Mouse (Mus musculus): Measurements from ENCODE around the gene Chrdl2. TPM values are rescaled to one million over a fixed set of nuclear protein-coding genes. Genes with fewer than 3 reads are reported as not detected.

Gene Chrdl2
- polyA plus RNA-seq, 1 experiment from 2014 or later = 0.23 TPM

DNA sequence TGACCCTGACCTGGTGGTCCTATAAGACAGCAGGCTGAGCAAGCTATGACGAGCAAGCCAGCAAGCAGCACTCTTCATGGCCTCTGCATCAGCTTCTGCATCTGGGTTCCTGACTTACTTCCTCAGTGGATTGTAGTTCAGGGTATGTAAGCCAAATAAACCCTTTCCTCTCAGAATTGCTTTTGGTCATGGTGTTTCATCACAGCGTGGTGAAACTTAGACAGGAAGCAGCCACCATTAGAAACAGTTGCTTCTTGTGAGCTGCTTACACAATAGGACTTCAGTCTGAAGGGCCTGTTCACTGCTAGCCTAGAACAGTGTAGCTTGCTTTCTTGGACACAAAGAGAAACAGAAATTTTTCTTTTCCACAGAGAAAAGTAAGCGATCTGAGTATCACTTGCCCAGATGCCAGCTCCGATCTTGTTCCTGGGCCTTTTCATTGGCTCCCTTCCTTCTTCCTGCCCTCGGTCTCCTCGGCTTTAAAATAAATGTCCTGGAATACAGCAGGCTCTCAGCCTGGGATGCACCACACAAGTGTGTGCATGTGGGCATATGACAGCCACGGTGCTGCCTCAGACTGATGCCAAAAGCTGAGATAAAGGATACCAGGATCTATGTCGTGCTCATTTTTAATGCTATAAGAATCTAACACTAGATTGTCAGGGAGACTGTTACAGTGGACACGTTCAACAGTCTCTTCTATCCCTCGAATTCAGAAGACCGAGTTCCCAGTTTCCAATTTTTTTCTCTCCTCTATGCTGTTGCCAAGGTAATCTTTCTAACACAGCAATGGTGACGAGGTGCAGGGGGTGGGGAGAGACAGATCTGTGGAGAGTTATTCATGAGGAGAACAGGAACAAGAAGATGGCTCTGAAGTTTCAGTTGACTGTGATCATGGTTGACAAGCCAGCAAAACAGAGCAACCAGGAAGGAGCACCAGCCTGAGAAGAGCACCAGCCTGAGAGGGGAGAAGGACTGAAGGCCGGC, 23.4 kb upstream of the Chrdl2 start:
- no peak for ATAC-seq
- CTCF ChIA-PET = interaction anchor here (1.2 to 3.0 kb wide), 4 partner anchors 13 to 60 kb away, joined by 3 to 18 read pairs (median 12); no protein-coding TSS in a partner anchor
- DNase-seq (ENCODE audit: low read depth, low spot score) = no peak
- peaks cover 14% of the 10 kb centered on the region for H3K27me3 ChIP-seq
- no peak for TF ChIP-seq CTCF (IDR thresholded peaks at IDR 0.05)
- POLR2A ChIA-PET = interaction anchor here (1.3 kb wide), 1 partner anchor 198 kb away, joined by 4 read pairs; no protein-coding TSS in a partner anchor
- in situ Hi-C loops (cut with MboI; ENCODE audit: low pct_unique_long_range_greater_than_20kb) = loop anchor here (10.0 kb wide), 1 partner anchor 58 kb away; no protein-coding TSS in a partner anchor

DNA sequence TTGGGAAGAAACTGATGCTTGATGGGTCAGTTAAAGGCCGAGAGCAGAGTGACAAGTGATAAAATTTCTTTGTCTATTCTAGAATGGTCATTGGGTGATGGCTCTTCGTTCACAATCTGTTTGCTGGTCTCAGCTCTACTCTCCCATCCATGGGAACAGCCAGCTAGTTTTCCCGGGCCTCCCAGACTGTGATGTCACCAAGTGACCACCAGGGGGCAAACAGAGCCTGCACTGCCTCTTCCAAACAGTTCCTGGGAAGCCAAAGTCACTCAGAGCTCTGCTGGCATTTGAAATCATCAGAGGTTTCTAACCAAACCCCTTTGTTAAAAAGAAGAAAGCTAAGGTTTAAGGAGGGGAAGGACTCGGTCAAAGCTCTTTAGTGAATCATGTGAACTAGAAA, 17.2 kb upstream of the Chrdl2 start:
- peak; percentile 96 for TF ChIP-seq CTCF (IDR thresholded peaks at IDR 0.05)
- in situ Hi-C loops (cut with MboI; ENCODE audit: low pct_unique_long_range_greater_than_20kb) = loop anchor here (10.0 kb wide), 1 partner anchor 64 kb away; no protein-coding TSS in a partner anchor
- POLR2A ChIA-PET = interaction anchor here (0.6 to 1.1 kb wide), 2 partner anchors 10 to 200 kb away, joined by 3 read pairs; no protein-coding TSS in a partner anchor
- ATAC-seq (peak; percentile 51), DNase-seq (ENCODE audit: low read depth, low spot score) (no peak)
- CTCF ChIA-PET = interaction anchor here (0.5 to 4.6 kb wide), 33 partner anchors 8 to 1117 kb away, joined by 3 to 31 read pairs (median 5); partner anchors contain the start of genes Lipt2, Pold3 and Rnf169
- H3K27me3 ChIP-seq = peaks cover 16% of the 10 kb centered on the region

DNA sequence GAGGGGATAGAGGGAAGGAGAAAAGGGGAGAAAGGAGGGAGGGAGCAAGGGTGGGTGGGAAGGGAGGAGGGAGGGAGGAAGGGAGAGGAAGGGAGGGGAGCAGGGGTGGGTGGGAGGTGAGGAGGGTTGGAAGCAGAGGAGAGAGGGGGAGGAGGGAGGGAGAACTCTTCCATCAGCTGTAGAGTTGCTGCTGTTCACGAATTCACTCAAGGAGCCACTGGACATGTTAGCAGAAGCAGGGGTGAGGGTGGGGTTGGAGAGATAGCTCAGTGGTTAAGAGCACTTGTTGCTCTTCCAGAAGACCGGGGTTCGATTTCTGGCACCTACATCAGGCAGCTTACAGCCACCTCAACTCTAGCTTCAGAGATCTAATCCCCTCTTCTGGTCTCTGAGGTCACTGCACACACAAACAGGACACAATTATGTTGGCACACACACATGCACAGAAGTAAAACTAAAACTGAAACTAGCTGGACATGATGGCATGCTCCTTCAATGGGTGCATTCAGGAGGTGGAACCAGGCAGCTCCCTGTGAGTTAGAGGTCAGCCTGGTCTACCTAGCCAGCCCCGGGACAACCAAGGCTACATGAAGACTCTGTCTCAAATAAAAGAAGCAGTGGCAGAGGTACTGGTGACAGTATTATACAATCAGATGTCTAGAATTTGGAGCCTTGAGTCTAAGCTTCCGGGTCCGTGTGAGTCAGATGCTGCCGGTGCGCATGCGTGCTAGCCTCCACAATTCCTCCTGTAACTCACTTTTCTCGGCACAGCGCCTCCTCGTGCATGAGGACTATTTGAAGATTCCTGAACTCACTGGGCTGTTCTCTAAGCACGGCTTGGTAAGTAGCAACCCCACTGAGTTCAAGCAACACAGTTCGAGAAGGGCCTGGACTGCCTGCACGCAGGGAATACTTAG, 15.9 kb upstream of the Chrdl2 start:
- H3K27me3 ChIP-seq = peaks cover 11% of the 10 kb centered on the region
- POLR2A ChIA-PET = no interaction called here
- in situ Hi-C loops (cut with MboI; ENCODE audit: low pct_unique_long_range_greater_than_20kb) = loop anchor here (5.0 to 10.0 kb wide), 2 partner anchors 65 to 192 kb away; no protein-coding TSS in a partner anchor
- DNase-seq (ENCODE audit: low read depth, low spot score) = no peak
- no peak for ATAC-seq
- no peak for TF ChIP-seq CTCF (IDR thresholded peaks at IDR 0.05)
- CTCF ChIA-PET = interaction anchor here (0.8 to 4.6 kb wide), 9 partner anchors 10 to 202 kb away, joined by 3 to 31 read pairs (median 6); partner anchors contain the start of gene Rnf169

DNA sequence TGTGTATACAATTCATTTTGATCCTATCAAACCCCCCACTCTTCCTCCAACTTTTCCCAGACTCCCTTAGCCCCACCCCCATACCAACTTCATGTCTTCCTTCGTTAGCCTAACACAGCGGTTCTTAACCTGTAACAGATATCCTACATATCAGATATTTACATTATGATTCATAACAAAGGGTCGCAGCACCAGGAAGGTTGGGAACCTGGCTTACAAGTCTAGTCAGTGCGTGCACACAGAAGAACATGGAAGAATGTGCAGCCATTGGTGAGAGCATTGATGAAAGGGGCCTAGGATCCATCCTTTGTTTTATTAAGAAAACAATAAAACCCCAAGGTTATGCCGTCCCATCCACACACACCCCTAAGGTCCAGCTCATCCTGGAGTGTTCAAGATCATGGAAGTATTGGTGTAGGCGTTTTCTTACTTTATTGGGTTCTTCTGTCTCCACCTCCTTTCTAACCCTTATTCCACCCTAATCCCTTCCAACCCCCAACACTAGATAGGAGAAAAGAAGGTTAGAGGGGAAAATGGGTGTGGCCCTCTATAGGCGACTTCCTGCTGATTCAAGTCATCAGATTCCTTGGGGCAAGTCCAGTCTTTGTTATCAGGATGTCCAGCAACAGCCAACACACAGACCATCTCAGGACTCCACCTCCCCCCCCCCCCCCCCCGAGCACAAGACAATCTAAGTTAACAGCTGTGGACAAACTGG, 14.8 kb upstream of the Chrdl2 start:
- CTCF ChIA-PET = interaction anchor here (4.6 kb wide), 1 partner anchor 119 kb away, joined by 31 read pairs; no protein-coding TSS in a partner anchor

DNA sequence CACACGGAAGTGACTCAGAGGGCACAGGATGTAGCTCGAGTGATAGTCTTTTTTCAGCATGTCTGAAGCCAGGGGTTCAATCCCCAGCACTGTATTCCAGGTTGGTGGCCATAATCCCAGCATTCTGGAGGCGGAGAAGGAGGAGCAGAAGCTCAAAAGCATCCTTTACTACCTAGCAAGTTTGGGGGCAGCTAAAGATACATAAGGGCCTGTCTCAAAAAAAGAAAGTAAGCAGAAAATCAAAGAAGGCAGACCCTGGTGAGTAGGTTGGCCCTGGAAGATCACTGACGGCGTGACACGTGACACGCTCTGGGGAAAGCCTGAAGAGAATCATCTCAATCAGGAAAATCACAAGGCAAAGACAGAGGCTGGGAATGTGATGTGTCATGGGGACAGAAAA, 12.8 kb upstream of the Chrdl2 start:
- no peak for TF ChIP-seq CTCF (IDR thresholded peaks at IDR 0.05)
- H3K27me3 ChIP-seq = peaks cover 6% of the 10 kb centered on the region
- DNase-seq (ENCODE audit: low read depth, low spot score) (no peak), ATAC-seq (no peak)
- POLR2A ChIA-PET = no interaction called here
- CTCF ChIA-PET = interaction anchor here (1.4 to 1.5 kb wide), 3 partner anchors 10 to 19 kb away, joined by 3 to 5 read pairs (median 3); no protein-coding TSS in a partner anchor
- in situ Hi-C loops (cut with MboI; ENCODE audit: low pct_unique_long_range_greater_than_20kb) = loop anchor here (5.0 kb wide), 1 partner anchor 189 kb away; no protein-coding TSS in a partner anchor

More for the DNA sequence above, 14.8 kb upstream of the Chrdl2 start:
- DNase-seq (ENCODE audit: low read depth, low spot score) (no peak), ATAC-seq (no peak)
- POLR2A ChIA-PET = no interaction called here
- TF ChIP-seq CTCF (IDR thresholded peaks at IDR 0.05) = no peak
- in situ Hi-C loops (cut with MboI; ENCODE audit: low pct_unique_long_range_greater_than_20kb) = loop anchor here (5.0 kb wide), 1 partner anchor 191 kb away; no protein-coding TSS in a partner anchor
- peaks cover 3% of the 10 kb centered on the region for H3K27me3 ChIP-seq

DNA sequence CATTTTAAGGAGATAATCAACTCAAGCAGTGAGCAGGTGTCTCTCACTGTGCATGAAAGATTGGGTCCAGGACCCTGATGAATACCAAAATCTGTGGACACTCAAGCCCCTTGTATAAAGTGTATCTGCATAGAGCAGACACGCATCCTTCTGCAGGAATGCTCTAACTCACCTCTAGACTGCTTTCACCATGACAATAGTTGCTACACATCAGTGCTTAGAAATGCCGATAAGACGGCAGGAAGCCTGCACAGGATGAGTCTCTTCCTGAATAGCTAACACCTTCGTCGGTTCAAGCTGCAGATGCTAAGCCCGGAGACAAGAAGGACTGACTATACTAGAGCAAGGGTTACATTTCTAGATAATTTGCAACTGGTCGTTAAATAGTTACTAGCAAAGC, 10.8 kb upstream of the Chrdl2 start:
- in situ Hi-C loops (cut with MboI; ENCODE audit: low pct_unique_long_range_greater_than_20kb) = no loop called here
- TF ChIP-seq CTCF (IDR thresholded peaks at IDR 0.05) = no peak
- ATAC-seq = no peak
- no peak for DNase-seq (ENCODE audit: low read depth, low spot score)
- H3K27me3 ChIP-seq = peaks cover 3% of the 10 kb centered on the region
- POLR2A ChIA-PET = no interaction called here
- CTCF ChIA-PET = no interaction called here

DNA sequence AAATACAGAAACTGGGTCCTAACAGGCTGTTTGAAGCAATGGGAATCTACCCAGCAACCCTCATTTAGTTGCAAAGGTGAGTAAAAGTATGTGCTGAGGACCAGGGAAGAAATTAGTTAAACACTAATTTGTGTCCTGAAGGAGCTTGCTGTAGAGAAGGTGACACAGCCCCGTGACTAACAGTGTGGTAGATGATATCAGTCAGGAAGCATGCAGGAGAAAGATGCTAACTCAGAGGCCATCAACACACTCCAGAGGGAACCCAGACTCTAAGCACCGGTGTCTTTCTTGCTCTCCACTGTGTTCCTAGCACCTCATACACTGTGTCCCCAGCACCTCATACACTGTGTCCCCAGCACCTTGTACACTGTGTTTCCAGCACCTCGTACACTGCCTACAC, 7.3 kb upstream of the Chrdl2 start:
- no peak for TF ChIP-seq CTCF (IDR thresholded peaks at IDR 0.05)
- CTCF ChIA-PET = interaction anchor here (1.1 to 1.5 kb wide), 2 partner anchors 10 to 11 kb away, joined by 3 to 4 read pairs; no protein-coding TSS in a partner anchor
- POLR2A ChIA-PET = interaction anchor here (1.0 kb wide), 1 partner anchor 10 kb away, joined by 3 read pairs; no protein-coding TSS in a partner anchor
- DNase-seq (ENCODE audit: low read depth, low spot score) (no peak), ATAC-seq (no peak)
- in situ Hi-C loops (cut with MboI; ENCODE audit: low pct_unique_long_range_greater_than_20kb) = no loop called here
- H3K27me3 ChIP-seq = peaks cover 3% of the 10 kb centered on the region

DNA sequence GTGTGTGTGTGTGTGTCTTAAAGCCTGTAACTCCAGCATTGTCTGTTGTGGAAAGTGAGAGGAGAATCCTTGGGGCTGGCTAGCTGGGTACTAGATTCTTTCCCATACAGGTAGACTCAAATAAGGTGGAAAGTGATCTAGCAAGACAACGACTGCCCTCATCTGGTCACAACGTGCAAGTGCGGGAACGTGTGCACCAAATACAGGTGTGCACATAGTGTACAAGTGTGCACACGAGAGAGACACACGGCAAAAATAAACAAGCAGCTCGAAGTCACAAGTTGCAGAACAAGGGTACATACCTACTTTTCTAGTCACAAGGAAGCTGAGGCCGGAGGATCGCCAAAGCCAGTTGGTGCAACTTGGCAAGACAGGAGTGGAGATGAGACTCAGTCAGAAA, 2.2 kb upstream of the Chrdl2 start:
- ChIA-PET POLR2A (interaction anchor here (0.6 kb wide), 2 partner anchors 553 to 1742 kb away, joined by 3 read pairs; no protein-coding TSS in a partner anchor), CTCF (interaction anchor here (0.7 to 3.5 kb wide), 3 partner anchors 10 to 56 kb away, joined by 3 to 30 read pairs (median 3); no protein-coding TSS in a partner anchor)
- H3K27me3 ChIP-seq = peaks cover 26% of the 10 kb centered on the region
- in situ Hi-C loops (cut with MboI; ENCODE audit: low pct_unique_long_range_greater_than_20kb) = no loop called here
- ATAC-seq (no peak), DNase-seq (ENCODE audit: low read depth, low spot score) (no peak)
- peak; percentile 69 for TF ChIP-seq CTCF (IDR thresholded peaks at IDR 0.05)

DNA sequence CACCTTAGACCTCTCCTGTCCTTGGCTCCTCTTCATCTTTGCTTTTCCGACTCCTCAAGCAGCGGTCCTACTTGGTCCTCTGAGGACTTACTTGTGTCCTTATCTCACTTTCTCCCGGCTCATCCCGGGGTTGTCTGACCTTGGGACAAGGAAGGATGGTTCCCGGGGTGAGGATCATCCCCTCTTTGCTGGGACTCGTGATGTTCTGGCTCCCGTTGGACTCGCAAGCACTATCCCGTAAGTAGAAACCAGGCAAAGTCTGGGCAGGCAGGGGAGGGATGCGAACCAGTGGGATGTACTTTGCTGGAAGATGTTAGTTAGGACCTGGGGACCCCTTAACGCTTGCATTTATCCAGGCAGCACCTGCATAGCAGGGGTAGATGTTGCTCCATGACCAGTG, 439 bp downstream of the Chrdl2 start:
- in situ Hi-C loops (cut with MboI; ENCODE audit: low pct_unique_long_range_greater_than_20kb) = loop anchor here (5.0 kb wide), 1 partner anchor 111 kb away; no protein-coding TSS in a partner anchor
- DNase-seq (ENCODE audit: low read depth, low spot score) (no peak), ATAC-seq (no peak)
- ChIA-PET POLR2A (no interaction called here), CTCF (interaction anchor here (2.2 kb wide), 1 partner anchor 17 kb away, joined by 11 read pairs; no protein-coding TSS in a partner anchor)
- H3K27me3 ChIP-seq = peaks cover 27% of the 10 kb centered on the region
- no peak for TF ChIP-seq CTCF (IDR thresholded peaks at IDR 0.05)
